Mouse (Mus musculus) kidney, postnatal 36 days (tissue): ENCODE results near the gene Tnnt3.

ENCODE experiments used
- DNase-seq, 2 experiments: peaks; one replicate each; pipeline ENCODE4 v3.0.0; 2021 to 2022; ENCODE audit warnings: mixed read lengths in 2 of 2

The Tnnt3 gene

GRCm38 (mm10) chr7:142547874-142548273, 49.2 kb downstream of the Tnnt3 start:
- no peak for DNase-seq

GRCm38 (mm10) chr7:142548706-142549105, 50.1 kb downstream of the Tnnt3 start:
- DNase-seq = no peak

- DNase-seq = no peak
Observed at GRCm38 (mm10) chr7:142549941-142550763, 51.5 kb downstream of the Tnnt3 start.

- DNase-seq = no peak
Observed at GRCm38 (mm10) chr7:142550935-142551373, 52.3 kb downstream of the Tnnt3 start.

- no peak for DNase-seq
Observed at GRCm38 (mm10) chr7:142551691-142552090, 53.1 kb downstream of the Tnnt3 start.

- DNase-seq = no peak
Observed at GRCm38 (mm10) chr7:142552591-142553416, 54.2 kb downstream of the Tnnt3 start.

- no peak for DNase-seq
Observed at GRCm38 (mm10) chr7:142553417-142554335, 55.0 kb downstream of the Tnnt3 start.

- no peak for DNase-seq
Observed at GRCm38 (mm10) chr7:142554625-142555024, 56.0 kb downstream of the Tnnt3 start.

- DNase-seq = no peak
Observed at GRCm38 (mm10) chr7:142555366-142556088, 56.9 kb downstream of the Tnnt3 start.

- DNase-seq = no peak
Observed at GRCm38 (mm10) chr7:142556089-142556476, 57.4 kb downstream of the Tnnt3 start.

- no peak for DNase-seq
Observed at GRCm38 (mm10) chr7:142557696-142558095, 59.1 kb downstream of the Tnnt3 start.

- no peak for DNase-seq
Observed at GRCm38 (mm10) chr7:142558511-142559146, 60.0 kb downstream of the Tnnt3 start.

GRCm38 (mm10) chr7:142559651-142560175, 61.1 kb downstream of the Tnnt3 start:
- no peak for DNase-seq

GRCm38 (mm10) chr7:142560942-142561855, 62.6 kb downstream of the Tnnt3 start:
- DNase-seq = no peak

GRCm38 (mm10) chr7:142561856-142562404, 63.3 kb downstream of the Tnnt3 start:
- DNase-seq = no peak

GRCm38 (mm10) chr7:142563168-142563567, 64.5 kb downstream of the Tnnt3 start:
- no peak for DNase-seq

GRCm38 (mm10) chr7:142564955-142565643, 66.5 kb downstream of the Tnnt3 start:
- DNase-seq = peak in 1 of 2 experiments; percentile 7
